Mouse (Mus musculus) left cerebral cortex, postnatal 36 days (tissue): Measurements from ENCODE around the gene Naalad2. TPM values are rescaled to one million over a fixed set of nuclear protein-coding genes. Genes with fewer than 3 reads are reported as not detected.
"Not testable (repeated sequence)": the region's sequence is repeated elsewhere in the genome, so short reads cannot be mapped to it uniquely, and the experiment has no call there.

Experiments used
- DNase-seq, 2 experiments: peaks; one replicate each; pipeline ENCODE4 v3.0.0; 2021 to 2022; ENCODE audit warnings: low spot score in 2 of 2, mixed read lengths in 1 of 2
- intact Hi-C: fragments of 180-260 bp; cut with DNase I; formaldehyde crosslinking; loops from one replicate; pipeline ENCODE4 v1.15.1; 2025
- total RNA-seq, 2 experiments: library from RNA; stranded (reverse); gene quantifications; 2 replicates each; pipeline ENCODE4 v1.2.3; 2021

Gene Naalad2
- total RNA-seq = 1 to 10 TPM in 1 of 2 experiments, under 1 TPM in 1; 0.39 to 1.7 TPM

DNA sequence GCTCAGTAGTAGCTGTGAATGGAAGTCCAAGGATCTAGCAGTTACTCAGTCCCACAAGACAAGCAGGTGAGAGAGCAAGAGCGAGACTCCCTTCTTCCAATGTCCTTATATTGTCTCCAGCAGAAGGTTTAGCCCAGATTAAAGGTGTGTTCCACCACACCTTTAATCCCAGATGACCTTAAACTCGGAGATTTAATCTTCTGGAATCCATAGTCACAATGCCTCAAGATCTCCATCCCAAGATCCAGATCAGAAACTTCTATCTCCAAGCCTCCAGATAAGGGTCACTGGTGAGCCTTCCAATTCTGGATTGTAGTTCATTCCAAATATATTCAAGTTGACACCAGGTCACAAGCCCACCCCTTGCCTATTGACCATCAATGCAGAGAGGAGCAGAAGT is at the start of gene Naalad2:
Gene Naalad2, minus strand, starts transcription at position 101 of the 400 bp plus-strand sequence.
- intact Hi-C loops = not testable (repeated sequence)

DNA sequence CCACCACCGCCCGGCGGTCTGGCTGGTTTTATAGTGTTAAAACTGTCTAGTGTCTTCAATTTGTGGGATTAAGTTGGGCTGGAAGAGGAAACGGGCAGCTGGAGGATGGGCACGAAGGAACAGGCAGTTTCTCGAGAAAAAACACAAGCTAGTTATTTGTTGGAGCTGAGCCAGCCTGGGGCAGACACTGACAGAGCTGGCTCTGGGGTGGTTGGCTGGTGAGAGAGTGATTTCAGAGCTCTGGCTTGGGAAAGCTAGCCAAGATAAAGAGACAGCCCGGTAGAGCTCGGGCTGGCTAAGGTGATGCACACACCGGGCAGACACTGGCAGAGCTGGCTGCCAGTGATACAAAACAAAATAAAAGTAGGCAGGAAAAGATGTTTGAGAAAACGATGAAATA is 28.9 kb upstream of the Naalad2 start:
- intact Hi-C loops = no loop called here
- DNase-seq = no peak

More for the DNA sequence above, at the start of gene Naalad2:
- not testable (repeated sequence) for DNase-seq

DNA sequence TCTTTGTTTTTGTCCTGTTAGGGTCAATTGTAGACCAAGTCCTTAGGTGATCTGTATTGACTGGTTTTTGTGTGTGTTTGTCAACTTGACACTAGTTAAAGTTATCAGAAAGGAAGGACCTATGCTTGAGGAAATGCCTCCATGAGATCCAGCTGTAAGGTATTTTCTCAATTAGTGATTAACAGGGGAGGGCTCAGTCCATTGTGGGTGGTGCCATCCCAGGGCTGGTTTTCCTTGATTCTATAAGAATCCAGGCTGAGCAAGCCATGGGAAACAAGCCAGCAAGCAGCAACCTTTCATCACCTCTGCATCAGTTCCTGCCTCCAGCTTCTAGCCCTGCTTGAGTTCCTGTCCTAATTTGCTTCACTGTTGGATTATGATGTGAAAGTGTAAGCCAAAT is 27.6 kb upstream of the Naalad2 start, which contains the start of gene Mbd3l2:
Gene Mbd3l2, plus strand, starts transcription at position 301 of the 400 bp plus-strand sequence.
- intact Hi-C loops = no loop called here

DNA sequence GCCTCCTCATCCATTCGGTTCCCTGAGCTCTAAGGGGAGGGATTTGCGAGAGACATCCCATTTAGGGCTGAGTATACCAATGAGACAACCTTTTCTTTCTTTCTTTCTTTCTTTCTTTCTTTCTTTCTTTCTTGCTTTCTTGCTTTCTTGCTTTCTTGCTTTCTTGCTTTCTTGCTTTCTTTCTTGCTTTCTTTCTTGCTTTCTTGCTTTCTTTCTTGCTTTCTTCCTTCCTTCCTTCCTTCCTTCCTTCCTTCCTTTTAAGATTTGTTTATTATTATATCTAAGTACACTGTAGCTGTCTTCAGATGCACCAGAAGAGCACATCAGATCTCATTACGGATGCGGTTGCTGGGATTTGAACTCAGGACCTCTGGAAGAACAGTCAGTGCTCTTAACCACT is 9.6 kb upstream of the Naalad2 start:
- DNase-seq, intact Hi-C loops: not testable (repeated sequence)

More for the DNA sequence above, 27.6 kb upstream of the Naalad2 start, which contains the start of gene Mbd3l2:
- DNase-seq = no peak

DNA sequence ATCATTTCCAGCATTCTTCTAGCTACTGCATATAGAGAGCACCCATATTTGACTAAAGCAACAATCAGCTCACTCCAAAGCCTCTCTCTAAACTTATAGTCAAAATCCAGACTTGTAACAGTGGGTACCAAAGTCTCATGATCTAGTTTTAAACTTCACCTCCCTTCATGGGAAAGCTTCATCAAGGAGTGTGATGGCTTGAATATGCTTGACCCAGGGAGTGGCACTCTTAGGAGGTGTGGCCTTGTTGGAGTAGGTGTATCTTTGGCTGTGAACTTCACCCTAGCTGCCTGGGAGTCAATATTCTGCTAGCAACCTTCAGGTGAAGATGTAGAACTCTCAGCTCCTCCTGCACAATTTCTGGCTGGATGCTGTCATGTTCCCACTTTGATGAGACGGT is 1.3 kb upstream of the Naalad2 start, which contains the start of gene Ubtfl1:
Gene Ubtfl1, plus strand, starts transcription at position 301 of the 400 bp plus-strand sequence.
- intact Hi-C loops = no loop called here

DNA sequence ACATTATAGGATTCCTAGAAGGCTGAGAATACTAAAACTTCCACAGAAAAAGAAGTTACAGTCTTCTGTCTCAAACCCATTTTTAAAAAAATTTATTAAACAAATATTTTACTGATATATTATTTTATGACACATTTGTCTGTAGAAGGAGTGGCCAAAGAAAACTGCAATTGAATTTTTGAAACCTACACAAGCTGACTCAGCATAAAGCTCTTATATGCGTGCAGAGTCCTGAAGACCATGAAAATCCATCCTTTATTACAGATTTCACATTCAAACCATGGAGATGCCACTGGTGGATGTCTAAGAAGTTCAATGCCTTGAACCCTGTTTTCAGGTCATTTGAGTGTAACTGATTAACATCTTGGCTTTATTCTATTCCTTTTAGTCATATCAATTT is 3.2 kb downstream of the Naalad2 start:
- intact Hi-C loops = no loop called here
- DNase-seq = no peak

More for the DNA sequence above, 1.3 kb upstream of the Naalad2 start, which contains the start of gene Ubtfl1:
- DNase-seq = no peak

DNA sequence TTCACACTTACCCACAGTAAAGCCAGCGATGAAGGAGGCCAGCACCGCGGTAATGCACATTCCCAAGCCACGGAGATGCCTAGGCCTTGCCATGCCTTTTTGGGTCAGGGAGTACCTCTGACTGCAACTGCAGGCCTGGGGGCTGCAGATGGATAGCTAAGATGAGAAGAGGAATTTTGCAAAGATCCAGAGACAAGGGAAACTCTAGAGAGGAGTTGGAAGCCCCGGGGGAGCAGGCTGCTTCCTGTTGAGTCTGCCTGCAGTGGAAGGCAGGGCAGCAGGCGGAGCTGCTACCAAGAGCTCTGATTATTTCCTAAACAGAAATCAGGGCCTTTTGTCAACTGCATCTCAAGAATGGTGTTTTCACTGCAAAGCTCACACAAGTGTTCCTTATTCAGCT is 17.0 kb downstream of the Naalad2 start:
- DNase-seq = no peak
- intact Hi-C loops = no loop called here

DNA sequence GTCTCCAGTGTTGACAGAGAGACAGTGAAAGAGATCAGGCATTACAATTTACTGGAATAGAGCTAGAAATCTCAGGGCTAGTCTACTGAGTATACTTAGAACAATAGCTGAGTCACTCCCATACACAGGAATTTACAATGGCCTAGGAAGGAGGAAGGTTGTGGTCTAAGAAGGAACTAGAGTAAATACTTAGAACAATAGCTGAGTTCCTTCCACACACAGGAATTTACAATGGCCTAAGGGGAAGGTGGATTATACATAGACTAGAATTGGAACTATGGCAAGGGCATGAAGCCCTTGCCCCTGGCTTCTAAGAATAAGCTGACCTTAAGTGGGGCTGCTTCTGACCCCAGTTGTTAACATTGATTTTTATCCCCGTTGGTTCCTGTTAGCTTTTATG is 29.8 kb downstream of the Naalad2 start:
- DNase-seq, intact Hi-C loops: not testable (repeated sequence)

DNA sequence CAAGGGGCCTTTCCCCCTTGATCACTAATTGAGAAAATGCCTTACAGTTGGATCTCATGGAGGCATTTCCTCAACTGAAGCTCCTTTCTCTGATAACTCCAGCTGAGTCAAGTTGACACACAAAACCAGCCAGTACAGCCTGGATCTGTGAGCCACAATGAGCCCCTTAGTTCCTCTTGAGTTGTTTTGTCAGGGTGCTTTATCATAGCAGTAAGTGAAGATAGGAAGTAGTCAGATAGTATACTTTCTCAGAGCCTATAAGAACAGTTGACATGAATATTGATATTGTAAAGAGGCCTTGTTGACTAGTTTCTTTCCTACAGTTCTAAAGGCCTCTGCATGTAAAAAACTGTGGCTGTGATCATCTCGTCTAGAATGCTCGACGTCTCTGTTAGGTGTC is 82.8 kb downstream of the Naalad2 start:
- intact Hi-C loops = no loop called here
- no peak for DNase-seq

DNA sequence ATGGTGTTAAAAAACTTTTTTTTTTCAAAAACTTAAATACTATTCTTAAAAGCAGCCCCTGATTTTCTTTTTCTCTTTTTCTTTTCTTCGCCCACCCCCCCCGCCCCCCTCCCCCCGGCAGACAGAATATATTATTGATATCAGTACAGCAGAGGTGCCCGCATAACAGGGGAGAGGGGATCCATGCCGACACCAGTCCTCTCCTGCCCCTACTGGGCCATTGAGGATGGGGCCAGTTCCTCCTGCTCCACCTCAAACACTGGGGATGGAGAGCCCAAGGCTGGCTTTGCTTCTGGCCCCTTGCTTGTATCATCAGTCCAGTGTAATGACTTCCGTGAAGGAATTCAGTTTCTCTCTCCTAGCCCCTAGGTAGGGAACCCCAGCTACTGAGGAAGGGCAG is 104.5 kb downstream of the Naalad2 start:
- DNase-seq = no peak
- intact Hi-C loops = no loop called here

DNA sequence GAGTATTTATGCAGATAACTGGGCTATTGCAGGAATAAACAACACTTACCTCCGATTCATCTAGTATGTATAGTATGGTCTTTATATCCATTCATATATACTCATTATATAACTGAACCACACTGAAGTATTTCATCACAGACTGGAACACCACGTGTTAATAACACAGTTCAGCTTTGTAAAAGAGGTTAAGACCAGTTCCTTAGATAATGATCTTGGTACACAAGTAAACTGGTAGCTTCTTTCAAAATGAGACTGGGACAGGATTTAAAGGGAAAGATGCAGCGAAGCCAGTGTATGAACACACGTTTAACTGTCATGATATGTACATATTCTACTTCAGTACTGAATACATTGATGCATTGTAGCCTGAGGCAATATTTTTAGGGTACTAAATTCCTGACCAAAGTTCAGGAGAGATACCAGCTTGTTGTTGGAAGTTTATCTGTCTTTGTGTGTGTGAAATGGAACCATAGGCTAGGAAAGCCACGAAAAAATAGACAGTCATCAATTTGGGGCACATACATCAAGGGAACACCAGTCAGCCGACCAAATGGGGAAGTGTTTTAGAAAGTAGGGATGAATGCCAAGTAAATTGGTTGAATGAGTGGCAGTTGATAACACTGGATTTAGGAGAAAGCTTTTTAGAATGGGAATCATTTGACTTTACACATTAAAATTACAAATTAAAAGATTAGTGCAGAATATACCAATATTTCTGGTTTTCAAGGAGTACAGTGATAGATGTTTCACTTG is 109.6 kb downstream of the Naalad2 start:
- intact Hi-C loops = loop anchor here (5.0 kb wide), 1 partner anchor 179 kb away; no protein-coding TSS in a partner anchor
- DNase-seq = no peak

DNA sequence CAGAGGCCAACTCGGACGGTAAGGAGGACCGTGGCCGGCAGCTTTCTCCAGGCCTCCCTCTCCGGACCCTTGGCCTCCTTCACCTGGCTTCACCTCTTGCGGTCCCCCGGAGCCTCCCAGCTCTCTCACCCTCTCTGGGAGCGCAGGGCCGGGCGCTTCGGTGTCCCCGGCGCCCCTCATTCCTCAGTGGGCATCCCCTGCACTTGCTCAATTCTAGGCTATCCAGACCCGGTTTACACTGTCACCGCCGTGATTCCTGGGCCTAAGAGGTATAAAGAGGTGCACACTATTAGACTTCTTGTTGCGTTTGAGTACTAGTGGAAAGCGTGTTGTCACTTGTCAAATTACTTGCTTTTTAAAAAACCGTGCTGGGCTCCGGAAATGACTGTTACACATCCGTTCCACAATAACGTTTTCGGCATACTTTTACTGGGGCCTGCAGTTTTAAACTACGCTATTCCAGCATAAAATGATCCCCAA is 110.3 kb downstream of the Naalad2 start:
- no peak for DNase-seq
- intact Hi-C loops = loop anchor here (5.0 kb wide), 1 partner anchor 180 kb away; no protein-coding TSS in a partner anchor

DNA sequence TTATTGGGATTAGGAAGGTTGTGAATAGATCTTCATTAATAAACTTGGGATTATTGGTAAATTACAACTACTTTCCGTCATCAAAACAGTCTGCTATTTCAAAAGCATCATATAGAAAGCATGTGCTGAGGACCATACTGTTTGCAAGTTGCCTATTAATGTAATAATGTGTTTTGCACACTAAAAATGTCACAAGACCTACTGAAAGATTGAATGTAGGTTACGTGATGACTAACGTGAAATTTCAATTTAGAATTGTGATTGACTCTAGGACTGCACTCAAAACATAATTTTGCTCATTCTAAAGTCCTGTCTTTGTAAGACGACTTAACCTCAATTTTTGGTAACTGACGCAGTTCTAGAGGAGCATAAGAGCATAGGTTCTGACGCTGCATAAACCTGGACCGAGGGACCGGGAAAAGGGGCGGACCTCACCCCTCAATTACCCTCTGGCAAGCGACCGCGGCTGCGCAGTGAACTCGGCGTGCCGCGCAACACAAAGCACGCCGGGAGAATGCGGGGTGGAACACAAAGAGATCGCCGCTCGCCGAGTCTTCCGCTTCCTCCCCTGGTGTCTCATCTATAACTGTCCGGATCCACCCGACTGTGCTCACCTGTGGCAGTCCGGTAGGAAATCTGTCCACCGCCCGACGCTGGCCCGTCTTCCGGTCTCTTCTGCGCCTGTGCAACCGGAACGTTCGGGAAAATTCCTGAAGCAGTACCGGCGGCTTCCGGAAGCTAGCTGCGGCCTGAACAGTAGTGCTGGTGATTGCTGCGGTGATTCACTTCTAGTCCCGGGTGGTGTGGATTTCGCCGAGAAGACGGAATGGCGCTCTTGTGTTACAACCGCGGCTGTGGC is 111.0 kb downstream of the Naalad2 start, which contains the start of gene Chordc1:
Gene Chordc1, plus strand, starts transcription at position 555 of the 859 bp plus-strand sequence.
- DNase-seq = peak; percentile 95 to 96
- intact Hi-C loops = loop anchor here (5.0 kb wide), 1 partner anchor 181 kb away; no protein-coding TSS in a partner anchor

DNA sequence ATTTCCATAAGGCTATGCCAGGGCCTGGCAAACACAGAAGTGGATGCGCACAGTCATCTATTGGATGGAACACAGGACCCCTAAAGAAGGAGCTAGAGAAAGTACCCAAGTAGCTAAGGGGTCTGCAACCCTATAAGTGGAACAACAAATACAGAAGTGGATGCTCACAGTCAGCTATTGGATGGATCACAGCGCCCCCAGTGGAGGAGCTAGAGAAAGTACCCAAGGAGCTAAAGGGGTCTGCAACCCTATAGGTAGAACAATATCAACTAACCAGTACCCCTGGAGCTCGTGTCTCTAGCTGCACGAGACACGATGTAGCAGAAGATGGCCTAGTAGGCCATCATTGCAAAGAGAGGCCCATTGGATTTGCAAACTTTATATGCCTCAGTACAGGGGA is 124.1 kb downstream of the Naalad2 start:
- DNase-seq, intact Hi-C loops: not testable (repeated sequence)

DNA sequence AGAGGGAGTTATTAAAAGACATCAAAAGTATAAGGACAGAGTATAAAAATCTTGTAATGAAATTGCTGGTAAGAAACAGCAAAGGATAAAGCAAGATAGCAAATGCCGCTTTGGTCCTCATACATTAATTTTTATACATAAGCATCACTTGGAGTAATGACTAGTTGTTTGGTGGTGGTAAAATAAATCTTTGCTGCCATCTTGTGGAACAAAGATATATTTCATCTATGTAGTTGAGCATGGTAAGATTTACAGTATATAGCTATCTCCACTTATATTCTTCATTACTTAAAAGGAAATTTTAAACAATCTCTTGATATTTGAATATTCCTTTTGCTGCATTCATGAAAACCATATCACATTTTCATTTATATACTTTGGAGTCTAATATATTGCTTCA is 125.3 kb downstream of the Naalad2 start:
- DNase-seq = no peak

DNA sequence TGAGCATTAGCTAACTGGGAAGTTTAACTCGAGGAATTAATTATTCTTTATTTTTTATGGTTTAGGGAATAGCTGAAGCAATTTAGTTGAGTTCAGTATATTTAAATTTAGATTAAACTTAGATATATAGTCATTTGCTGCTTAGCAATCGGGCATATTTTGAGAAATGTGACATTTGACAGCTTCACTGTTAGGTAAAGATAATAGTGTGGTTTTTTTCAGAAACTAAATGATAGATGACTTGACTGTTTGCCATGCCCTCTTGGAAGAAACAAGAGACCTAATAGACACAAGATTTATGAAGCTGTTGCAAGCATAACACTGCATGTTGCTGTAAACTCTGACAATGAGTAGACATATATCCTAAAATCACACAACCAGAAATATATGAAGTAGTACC is 126.0 kb downstream of the Naalad2 start:
- no peak for DNase-seq
- intact Hi-C loops = no loop called here

More for the DNA sequence above, 125.3 kb downstream of the Naalad2 start:
- intact Hi-C loops = no loop called here

DNA sequence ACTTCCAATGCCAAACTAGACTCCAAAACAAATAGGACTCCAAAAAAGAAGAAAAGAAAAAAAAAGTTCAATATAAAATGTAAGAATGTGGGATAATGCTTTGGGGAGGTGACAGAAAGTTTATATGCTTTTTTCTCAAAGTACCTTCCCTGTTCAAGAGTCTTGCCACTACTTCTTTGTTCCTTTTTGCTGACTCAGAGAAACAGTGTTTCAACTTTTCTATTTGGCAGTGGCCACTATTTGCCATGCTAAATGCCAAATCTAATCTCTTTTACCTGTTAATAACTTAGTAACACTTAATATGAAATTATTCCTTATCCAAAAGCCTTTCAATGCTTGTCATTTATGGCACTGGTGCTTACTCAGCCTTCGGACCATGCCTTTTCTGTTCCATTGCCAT is 126.9 kb downstream of the Naalad2 start:
- intact Hi-C loops = no loop called here

More for the DNA sequence above, 126.9 kb downstream of the Naalad2 start:
- no peak for DNase-seq
